Mouse (Mus musculus) mesoderm, embryonic 11.5 days (tissue): ENCODE measurements around the gene Mndal.
"Not testable (repeated sequence)": the region's sequence is repeated elsewhere in the genome, so short reads cannot be mapped to it uniquely, and the experiment has no call there.

Experiments used
- DNase-seq: peaks from one replicate; pipeline ENCODE4 v3.0.0-alpha.2; 2012; ENCODE audit warnings: low read depth, low spot score

Gene Mndal

DNA sequence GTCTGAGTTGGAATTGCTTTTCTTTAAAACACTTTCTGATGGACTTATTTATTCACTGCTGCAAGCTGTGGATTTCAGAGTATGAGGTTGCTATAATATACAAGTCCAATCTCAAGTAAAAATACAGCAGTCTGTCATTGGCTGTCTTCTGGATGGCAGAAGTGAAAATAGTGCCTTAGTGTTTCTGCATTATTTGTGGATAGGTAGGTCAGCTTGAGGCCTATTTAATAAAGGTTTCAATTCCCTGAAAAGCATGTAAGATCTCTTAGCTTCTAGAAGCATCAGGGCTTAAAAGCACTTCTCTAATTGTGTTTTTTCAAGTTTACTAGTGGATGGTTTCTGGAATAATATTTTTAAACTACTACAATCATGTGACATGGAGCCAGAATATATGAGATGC, 52.5 kb downstream of the Mndal start:
- DNase-seq, result not testable (repeated sequence)

- not testable (repeated sequence) for DNase-seq
Measured at GRCm38 (mm10) chr1:173887026-173887787, 55.1 kb downstream of the Mndal start.

DNA sequence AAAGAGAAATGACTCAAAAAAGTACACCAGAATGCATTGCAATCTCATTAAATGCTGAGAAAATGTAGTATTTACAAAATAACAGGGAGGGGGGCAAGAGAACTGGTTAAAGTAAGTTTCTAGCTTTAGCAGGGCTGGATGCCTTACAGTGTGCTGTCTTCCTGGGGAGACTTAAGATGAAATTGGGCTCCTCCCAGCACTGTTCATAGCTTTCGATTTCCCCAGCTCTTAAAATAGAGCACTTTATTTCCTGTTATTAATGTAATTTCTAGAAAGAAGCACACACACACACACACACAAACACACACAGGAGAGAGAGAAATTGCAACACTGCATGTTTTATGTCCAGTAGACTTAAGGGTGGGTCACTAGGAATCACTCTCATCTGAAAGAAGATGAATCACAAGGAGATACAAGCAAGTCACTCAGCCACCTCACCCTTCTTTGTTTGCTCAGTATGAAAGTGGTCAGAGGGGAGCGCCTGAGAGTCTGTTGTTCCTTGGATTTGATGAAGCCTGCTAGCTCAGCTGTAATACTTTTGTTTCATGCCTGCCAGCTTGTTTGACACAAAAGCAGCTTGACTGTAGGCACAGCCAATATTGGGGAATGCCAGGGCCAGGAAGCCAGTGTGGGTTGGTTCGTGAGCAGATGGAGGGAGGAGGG, 62.2 kb downstream of the Mndal start:
- DNase-seq, result not testable (repeated sequence)

DNA sequence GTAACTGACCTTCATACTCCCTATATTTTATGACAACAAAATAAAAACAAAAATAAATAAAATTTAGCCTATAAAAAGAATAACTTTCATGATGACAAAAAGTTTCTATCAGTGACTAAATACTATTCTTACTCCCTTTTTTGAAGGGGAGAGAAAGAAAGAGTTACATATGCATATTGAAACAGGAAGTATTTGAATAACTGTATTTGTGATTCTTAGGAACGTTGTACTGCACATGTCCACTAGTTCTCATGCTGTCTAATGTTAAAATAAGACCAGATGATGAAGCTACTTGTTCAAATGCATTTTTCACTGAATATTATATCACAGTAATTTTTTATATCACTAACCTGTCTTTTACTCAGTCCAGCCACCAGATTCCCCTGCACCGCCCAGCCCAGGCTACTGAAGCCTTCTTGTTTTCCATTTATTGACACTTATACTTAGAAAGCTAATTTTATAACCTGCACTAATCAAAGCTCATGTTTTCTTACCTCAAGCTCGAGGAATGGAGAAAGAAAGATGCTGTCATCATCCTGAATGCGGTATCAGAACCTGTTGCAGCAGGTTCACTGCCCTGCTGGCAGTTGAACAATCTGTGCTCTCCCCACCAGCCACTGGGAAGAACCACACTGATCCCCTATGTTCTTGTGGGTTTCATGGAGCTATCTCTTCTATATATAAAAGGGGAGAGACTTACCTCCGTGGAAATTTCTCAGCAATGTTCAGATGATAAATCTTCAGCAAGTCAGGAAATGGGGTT, 62.9 kb downstream of the Mndal start:
- DNase-seq, result not testable (repeated sequence)

DNA sequence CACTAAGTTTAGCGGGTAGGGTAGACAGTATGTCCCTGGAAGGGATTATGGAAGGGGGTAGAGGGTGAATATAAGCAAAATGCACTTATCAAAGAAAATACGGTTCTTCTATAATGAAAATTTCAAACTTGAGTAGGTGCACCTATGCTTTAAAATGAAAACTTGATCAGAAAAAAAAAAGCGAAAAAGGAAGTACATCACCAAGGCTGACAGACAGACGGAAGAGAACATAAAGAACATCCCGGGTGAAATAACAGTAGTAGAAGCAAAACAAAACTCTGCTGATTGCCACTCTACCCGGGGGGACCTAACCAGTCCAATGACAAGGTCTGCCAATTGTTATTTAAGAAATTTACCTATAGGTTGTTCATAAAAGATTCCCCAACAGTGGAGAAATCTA, 64.0 kb downstream of the Mndal start:
- not testable (repeated sequence) for DNase-seq

GRCm38 (mm10) chr1:173877125-173877524, 65.2 kb downstream of the Mndal start:
- not testable (repeated sequence) for DNase-seq

DNA sequence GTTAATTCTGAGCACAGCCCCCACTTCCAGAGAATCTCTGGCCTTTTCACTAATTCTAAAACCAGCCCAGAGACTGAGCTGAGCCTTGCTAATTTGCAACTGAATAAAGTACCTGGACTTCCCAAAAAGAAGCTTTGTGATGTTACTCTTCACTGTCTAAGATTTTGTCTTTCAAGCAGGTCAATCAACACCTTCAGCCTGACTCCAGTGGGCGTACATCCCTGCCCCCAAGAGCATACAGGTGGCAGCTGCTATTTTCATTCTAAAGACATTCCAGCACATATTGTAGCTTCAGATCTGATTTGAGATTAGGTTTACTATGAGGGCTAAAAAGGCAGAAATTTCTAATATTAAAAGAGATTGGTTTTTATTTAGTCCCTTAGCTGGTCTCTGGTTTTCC, 73.7 kb downstream of the Mndal start:
- DNase-seq, result not testable (repeated sequence)

- no peak for DNase-seq
Measured at GRCm38 (mm10) chr1:173866504-173866903, 75.8 kb downstream of the Mndal start.

DNA sequence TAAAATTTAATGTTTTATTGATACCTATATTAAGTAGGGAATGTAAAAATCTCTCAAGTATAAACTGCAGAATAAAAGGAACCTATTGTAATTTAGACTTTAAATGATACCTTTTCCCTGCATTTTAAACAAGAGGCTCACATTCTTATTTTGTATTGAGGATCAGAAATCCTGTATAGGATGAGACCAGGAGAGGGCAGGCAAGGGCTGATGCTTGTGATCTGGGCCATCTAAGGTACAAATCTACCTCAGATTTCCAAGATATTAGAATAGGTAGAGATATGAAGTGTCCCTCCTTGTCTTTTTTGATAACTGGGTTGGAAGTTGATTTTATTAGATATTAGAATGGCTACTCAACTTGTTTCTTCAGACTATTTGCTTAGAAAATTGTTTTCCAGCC, 88.6 kb downstream of the Mndal start:
- peak; percentile 5 for DNase-seq

GRCm38 (mm10) chr1:173852853-173853252, 89.4 kb downstream of the Mndal start:
- DNase-seq, result not testable (repeated sequence)

DNA sequence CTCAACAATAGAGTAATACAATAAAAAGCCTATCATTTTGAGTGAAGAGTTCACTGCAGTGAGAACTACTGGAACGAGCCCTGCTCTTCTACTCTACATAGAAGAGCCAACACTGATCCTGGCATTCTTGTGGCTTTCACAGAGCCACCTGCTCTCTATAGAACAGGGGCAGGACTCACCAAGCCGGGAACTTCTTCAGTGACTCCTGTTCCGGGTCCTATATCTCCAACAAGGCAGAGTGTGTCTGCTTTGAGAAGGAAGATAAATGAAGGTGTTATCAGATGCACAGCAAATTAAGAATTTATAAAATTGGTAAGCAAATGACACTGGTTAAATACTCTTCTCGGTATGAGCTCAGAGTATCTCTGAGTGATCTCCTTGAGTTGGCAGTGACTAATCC, 96.1 kb downstream of the Mndal start:
- not testable (repeated sequence) for DNase-seq

GRCm38 (mm10) chr1:173844754-173845153, 97.5 kb downstream of the Mndal start:
- DNase-seq, result no peak

DNA sequence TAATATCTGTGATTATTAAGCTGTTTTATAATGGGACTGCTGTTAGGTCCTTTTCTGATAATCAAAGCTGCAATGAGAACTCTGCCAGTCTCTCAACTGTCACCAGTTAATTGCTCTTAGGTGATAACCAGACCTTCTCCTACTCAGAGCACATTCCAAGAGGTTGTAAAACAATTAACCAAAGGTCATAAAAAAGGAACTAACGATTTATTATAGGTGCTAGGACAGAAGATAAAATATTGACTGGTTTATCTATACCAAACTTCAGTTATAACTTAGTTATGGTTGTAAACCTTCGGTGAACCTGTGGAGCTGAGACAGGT, 120.8 kb downstream of the Mndal start:
- DNase-seq, result not testable (repeated sequence)

DNA sequence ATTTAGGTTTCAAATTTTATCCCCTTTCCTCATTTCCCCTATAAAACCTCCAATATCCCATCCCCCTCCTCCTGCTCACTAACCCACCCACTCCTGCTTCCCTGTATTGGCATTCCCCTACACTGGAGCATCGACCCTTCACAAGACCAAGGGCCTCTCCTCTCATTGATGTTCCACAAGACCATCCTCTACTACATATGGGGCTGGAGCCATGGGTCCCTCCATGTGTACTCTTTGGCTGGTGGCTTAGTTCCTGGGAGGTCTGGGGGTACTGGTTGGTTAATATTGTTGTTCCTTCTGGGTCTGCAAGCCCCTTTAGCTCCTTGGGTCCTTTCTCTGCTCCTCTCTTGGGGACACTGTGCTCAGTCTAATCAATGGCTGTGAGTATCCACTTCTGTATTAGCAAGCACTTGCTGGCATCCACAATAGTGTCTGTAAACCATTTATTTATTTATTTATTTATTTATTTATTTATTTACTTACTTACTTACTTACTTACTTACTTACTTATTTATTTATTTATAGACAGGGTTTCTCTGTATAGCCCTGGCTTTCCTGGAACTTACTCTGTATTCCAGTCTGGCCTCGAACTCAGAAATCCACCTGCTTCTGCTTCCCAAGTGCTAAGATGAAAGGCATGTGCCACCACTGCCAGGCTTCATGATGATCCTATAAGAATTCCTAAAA, 121.4 kb downstream of the Mndal start:
- DNase-seq, result not testable (repeated sequence)

- DNase-seq, result not testable (repeated sequence)
Measured at GRCm38 (mm10) chr1:173809294-173809693, 133.0 kb downstream of the Mndal start.

DNA sequence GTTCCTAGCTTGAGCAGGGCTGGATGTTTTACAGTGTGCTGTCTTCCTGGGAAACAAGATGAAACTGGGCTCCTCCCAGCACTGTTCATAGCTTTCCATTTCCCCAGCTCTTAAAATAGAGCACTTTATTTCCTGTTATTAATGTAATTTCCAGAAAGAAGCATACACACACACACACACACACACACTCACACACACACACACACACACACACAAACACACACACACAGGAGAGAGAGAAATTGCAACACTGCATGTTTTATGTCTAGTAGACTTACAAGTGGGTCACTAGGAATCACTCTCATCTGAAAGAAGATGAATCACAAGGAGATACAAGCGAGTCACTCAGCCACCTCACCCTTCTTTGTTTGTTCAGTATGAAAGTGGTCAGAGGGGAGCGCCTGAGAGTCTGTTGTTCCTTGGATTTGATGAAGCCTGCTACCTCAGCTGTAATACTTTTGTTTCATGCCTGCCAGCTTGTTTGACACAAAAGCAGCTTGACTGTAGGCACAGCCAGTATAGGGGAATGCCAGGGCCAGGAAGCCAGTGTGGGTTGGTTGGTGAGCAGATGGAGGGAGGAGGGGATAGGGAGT, 139.5 kb downstream of the Mndal start:
- not testable (repeated sequence) for DNase-seq

DNA sequence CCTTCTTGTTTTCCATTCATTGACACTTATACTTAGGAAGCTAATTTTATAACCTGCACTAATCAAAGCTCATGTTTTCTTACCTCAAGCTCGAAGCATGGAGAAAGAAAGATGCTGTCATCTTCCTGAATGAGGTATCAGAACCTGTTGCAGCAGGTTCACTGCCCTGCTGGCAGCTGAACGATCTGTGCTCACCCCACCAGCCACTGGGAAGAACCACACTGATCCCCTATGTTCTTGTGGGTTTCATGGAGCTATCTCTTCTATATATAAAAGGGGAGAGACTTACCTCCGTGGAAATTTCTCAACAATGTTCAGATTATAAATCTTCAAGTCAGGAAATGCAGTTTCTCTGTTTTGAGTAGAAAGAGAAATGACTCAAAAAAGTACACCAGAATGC, 140.1 kb downstream of the Mndal start:
- not testable (repeated sequence) for DNase-seq

- DNase-seq, result not testable (repeated sequence)
Measured at GRCm38 (mm10) chr1:173801791-173802190, 140.5 kb downstream of the Mndal start.
